Mouse (Mus musculus): ENCODE data around the gene Cdc37.

GRCm38 (mm10) chr9:21189905-21190304 lies 40.1 kb upstream of the Cdc37 start:
- TF ChIP-seq POLR2A (IDR thresholded peaks at IDR 0.05; ENCODE audit: borderline replicate concordance, control insufficient read depth, low read depth, low read length) (no peak), CTCF (IDR thresholded peaks at IDR 0.05; ENCODE audit: control insufficient read depth, insufficient read depth, low read length) (no peak; the same call in 1 of the 2 replicates)
